Mouse (Mus musculus): ENCODE results near the gene Pam.
"Not testable (repeated sequence)": the region's sequence is repeated elsewhere in the genome, so short reads cannot be mapped to it uniquely, and the experiment has no call there.

Gene Pam

DNA sequence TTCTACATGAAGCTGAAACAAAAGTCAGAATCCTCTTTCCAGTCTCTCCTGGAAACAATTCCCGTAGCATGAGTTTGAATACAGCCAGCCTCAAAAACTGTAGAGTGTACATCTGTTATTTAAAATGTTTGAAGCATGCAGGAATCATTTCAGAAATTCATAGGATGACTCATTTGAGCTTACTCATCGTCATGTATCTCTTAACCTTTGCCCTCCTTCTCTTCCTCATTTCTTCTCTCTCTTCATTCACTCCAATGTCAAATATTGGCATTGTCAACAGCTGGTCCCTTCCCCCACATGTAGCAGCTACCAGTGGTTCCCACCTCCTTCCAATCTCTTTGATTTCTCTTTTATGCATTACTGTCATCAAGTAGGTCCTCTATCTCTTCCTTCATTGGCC, 59.7 kb downstream of the Pam start:
- DNase-seq (ENCODE audit: low spot score): no peak

GRCm38 (mm10) chr1:98031802-98032201, 63.6 kb downstream of the Pam start:
- peak; percentile 70 for DNase-seq (ENCODE audit: low spot score)

GRCm38 (mm10) chr1:98029025-98029424, 66.4 kb downstream of the Pam start:
- DNase-seq (ENCODE audit: low spot score): no peak

DNA sequence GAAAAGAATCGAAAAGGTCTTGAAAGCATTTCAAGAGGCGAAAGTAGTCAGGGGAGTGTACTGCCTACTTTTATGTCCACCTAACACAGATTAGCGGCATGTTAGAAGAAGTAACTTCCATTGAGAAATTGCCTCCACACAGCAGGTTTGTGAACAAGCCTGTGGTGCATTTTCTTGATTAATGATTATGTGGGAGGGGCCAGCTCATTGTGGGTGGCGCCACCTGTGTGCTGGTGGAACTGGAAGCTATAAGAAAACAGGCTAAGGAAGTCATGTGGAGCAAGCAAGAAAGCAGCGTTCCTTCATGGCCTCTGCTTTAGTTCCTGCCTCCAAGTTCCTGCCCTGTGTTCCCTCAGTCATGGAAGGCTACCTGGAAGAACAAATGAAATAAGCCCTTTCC, 67.0 kb downstream of the Pam start:
- DNase-seq (ENCODE audit: low spot score): no peak

DNA sequence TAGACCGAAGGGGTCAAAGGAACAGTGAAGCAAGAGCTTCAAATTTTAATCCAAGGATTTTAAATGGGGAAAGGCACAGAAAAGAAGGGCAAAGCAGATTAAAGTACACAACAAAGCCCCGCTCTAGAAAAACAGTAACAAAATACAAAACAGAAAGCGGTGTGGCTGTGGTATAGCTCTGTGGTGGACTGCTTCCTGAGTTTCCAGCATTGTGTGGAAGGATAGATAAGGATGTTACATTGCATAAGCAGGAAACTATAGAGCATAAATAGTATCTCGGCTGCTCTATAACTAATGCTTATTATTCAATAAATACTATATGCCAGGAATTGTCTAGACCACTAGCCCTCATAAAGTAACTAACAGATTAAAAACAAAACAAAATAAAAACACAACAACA, 67.5 kb downstream of the Pam start:
- DNase-seq (ENCODE audit: low spot score): no peak

DNA sequence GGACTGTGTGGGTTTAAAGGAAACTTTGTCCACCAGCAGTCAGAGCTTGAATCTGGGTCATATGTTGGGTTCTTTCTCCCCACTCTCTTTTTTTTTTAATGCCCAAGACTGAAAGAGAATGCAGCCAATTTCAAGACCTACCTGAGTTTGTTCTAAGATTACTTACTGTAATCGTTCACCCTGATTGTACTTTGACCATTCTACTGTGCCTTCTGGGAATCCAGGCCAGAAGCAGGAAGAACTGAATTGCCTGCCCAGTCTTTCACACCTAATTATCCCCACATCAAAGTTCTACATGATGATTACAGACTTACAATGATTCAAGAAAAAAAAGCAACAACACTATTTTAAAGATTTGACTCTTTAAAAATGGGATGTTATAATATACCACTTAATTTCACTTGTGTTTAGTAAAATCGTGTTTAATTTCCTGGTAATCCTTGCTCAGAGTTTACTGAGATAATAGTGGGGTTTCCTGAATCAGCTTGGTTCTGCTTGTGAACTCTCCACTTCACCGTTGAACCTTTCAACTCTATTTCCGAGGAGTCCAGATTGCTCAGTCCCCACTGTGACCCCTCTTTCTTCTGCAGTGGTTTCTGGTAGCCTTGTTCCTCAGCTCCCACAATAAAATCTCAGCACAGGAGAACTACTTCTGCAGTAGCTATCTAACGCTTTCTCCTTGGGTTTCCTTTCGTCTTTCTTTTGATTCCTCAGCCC, 69.4 kb downstream of the Pam start:
- no peak for DNase-seq (ENCODE audit: low spot score)

GRCm38 (mm10) chr1:98023866-98024265, 71.6 kb downstream of the Pam start:
- no peak for DNase-seq (ENCODE audit: low spot score)

GRCm38 (mm10) chr1:98018987-98019386, 76.5 kb downstream of the Pam start:
- no peak for DNase-seq (ENCODE audit: low spot score)

- DNase-seq (ENCODE audit: low spot score): no peak
These were observed 79.2 kb downstream of the Pam start for GRCm38 (mm10) chr1:98016004-98016848.

GRCm38 (mm10) chr1:98015564-98015963, 79.9 kb downstream of the Pam start:
- no peak for DNase-seq (ENCODE audit: low spot score)

DNA sequence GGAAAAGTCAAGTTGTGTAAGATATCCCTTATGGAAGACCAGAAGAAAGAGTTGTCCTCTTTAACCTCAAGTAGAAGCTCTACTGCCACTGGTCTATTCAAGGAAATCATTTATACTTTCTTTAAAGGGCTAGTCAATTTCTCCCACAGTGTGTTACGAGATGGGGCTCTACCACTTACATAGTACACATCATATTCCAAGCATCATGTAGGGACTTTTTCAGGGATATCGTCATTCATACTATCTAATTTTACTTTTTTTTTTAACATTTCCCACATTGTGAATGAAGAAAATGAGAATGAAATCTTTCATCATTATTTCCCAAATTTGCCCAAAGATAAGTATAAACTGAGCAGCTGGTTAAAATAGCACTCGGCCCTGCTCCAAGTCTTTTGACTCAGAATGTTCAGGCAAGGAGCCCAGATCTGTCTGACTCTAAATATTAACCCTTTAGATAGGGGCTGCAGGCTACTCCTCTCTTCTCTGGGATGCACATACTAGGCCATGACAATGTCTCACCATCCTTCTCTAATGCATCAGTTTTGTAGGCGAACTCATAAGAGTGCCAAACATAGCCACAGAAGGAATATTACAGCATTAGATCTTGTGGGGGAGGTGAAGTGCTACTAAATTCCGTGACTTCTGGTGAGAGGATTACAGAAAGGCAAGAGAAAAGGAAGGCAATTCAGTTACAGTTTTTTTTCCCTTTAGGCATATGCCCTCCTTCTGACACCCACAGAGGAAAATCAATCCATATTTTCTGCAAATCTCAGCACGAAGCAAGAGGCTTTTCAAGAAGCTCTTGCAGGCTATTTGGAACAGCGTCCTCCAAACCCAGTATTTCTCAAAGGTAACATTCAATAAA, 92.7 kb downstream of the Pam start:
- peak; percentile 46 for DNase-seq (ENCODE audit: low spot score)

GRCm38 (mm10) chr1:97999465-97999864, 96.0 kb downstream of the Pam start:
- DNase-seq (ENCODE audit: low spot score): no peak

DNA sequence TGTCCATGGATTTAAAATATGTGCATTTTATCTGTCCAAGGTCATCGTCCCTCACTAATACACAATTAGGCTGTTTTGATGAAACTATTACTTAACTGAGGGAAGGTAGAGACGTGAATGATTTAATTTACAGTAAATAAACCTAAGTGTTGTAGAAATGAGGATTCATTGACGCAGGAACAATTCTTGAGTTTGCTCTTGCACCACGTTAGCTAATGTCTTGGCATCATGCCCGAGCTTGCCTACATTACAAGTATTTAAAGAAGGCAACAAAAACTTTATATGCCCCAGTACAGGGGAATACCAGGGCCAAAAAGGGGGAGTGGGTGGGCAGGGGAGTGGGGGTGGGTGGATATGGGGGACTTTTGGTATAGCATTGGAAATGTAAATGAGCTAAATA, 96.5 kb downstream of the Pam start:
- not testable (repeated sequence) for DNase-seq (ENCODE audit: low spot score)

GRCm38 (mm10) chr1:97997088-97997487, 98.4 kb downstream of the Pam start:
- DNase-seq (ENCODE audit: low spot score): no peak

GRCm38 (mm10) chr1:97991976-97992375, 103.5 kb downstream of the Pam start:
- DNase-seq (ENCODE audit: low spot score): no peak

- no peak for DNase-seq (ENCODE audit: low spot score)
These were observed 112.3 kb downstream of the Pam start for GRCm38 (mm10) chr1:97983189-97983588.

GRCm38 (mm10) chr1:97979422-97979821, 116.0 kb downstream of the Pam start:
- no peak for DNase-seq (ENCODE audit: low spot score)

- no peak for DNase-seq (ENCODE audit: low spot score)
These were observed 117.9 kb downstream of the Pam start for GRCm38 (mm10) chr1:97977521-97977920.

- no peak for DNase-seq (ENCODE audit: low spot score)
These were observed 118.5 kb downstream of the Pam start for GRCm38 (mm10) chr1:97976873-97977473.

DNA sequence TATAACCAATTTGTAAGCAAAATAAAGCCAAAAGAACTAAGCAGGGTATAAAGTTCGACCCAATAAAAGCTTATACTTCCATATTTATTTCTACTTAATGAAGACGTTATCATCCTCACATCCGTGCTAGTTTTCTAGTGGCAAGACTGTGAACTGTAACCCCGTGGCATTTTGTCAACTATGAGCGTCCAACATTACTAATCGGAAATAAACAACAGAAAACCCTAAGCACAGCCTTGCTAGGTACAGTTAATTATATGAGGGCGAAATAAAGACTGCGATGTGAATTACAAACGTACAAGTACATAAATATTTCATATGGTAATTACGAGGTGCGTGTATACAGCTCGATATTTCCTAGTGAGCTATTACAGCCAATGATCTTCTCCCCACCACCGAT, 119.4 kb downstream of the Pam start:
- no peak for DNase-seq (ENCODE audit: low spot score)

DNA sequence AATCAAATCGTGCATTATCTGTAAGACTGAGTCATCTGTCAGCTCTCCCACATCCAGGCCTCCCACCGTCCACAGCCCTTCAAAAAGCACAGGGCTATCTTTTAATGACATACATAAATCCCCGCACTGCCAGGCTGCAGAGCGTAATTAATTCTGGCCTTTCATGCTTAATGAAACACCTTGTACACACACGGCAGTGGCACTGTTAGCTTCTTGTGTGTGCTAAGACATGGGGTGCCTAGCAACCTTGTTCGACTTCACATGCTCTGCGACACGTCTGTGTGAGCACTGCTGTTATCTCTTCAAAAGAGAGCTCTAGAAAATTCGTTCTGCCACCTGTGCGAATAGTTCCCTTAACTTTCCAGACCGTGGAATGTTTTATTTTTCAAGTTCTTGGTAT, 120.5 kb downstream of the Pam start:
- DNase-seq (ENCODE audit: low spot score): no peak

DNA sequence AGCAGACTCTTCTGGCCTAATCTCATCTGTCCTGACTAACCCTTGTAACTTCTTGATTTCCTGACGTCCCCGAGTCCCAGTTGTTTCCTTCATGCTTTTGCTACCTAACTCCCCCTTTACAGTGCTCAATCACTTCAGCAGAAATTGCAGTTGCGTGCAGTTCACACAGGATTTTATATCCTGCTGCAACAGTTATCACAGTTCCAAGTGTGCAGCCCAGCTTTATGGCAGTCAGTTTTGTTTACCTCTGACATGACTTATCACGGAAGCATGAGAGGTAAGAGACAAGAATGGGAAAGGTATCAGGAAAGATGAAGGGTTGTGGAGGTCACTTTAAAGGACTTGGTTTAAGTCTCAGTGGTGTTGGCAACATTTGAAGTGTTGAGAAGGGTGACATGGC, 125.7 kb downstream of the Pam start:
- no peak for DNase-seq (ENCODE audit: low spot score)
